Mouse (Mus musculus): ENCODE measurements around the gene Mrpl12.
A peak's percentile ranks its signal among the peaks of the same experiment; 100 is the strongest.
"Not testable (repeated sequence)": the region's sequence is repeated elsewhere in the genome, so short reads cannot be mapped to it uniquely, and the experiment has no call there.

The Mrpl12 gene

GRCm38 (mm10) chr11:120510375-120511030 is 26.1 kb downstream of the Mrpl12 start:
- no peak for DNase-seq

- peak; percentile 66 to 68 for DNase-seq
Observed at GRCm38 (mm10) chr11:120512790-120513453, 28.5 kb downstream of the Mrpl12 start.

- DNase-seq, result not testable (repeated sequence)
Observed at GRCm38 (mm10) chr11:120514262-120514661, 29.8 kb downstream of the Mrpl12 start.

GRCm38 (mm10) chr11:120515611-120516010 is 31.2 kb downstream of the Mrpl12 start:
- peak; percentile 92 to 96 for DNase-seq

GRCm38 (mm10) chr11:120517147-120517546 is 32.7 kb downstream of the Mrpl12 start:
- no peak for DNase-seq

- DNase-seq, result no peak
Observed at GRCm38 (mm10) chr11:120518027-120518426, 33.6 kb downstream of the Mrpl12 start.

- no peak for DNase-seq
Observed at GRCm38 (mm10) chr11:120518558-120518957, 34.1 kb downstream of the Mrpl12 start.

GRCm38 (mm10) chr11:120519738-120520137 is 35.3 kb downstream of the Mrpl12 start:
- peak in 1 of 2 experiments; percentile 29 for DNase-seq

GRCm38 (mm10) chr11:120520498-120520897 is 36.1 kb downstream of the Mrpl12 start:
- DNase-seq, result no peak

GRCm38 (mm10) chr11:120520967-120521540 is 36.6 kb downstream of the Mrpl12 start:
- DNase-seq, result peak; percentile 81 to 86

- no peak for DNase-seq
Observed at GRCm38 (mm10) chr11:120522581-120522980, 38.2 kb downstream of the Mrpl12 start.

- no peak for DNase-seq
Observed at GRCm38 (mm10) chr11:120525959-120526358, 41.5 kb downstream of the Mrpl12 start.

GRCm38 (mm10) chr11:120527690-120528354 is 43.4 kb downstream of the Mrpl12 start:
- no peak for DNase-seq

- DNase-seq, result no peak
Observed at GRCm38 (mm10) chr11:120528903-120529302, 44.5 kb downstream of the Mrpl12 start.

GRCm38 (mm10) chr11:120530085-120530964 is 45.9 kb downstream of the Mrpl12 start, which contains the start of gene Gcgr:
Gene Gcgr (plus strand): TSS chr11:120530699.
- no peak for DNase-seq

GRCm38 (mm10) chr11:120531646-120532045 is 47.2 kb downstream of the Mrpl12 start:
- no peak for DNase-seq

- DNase-seq, result no peak
Observed at GRCm38 (mm10) chr11:120534093-120534492, 49.7 kb downstream of the Mrpl12 start.

- no peak for DNase-seq
Observed at GRCm38 (mm10) chr11:120535145-120535544, 50.7 kb downstream of the Mrpl12 start.

- DNase-seq, result no peak
Observed at GRCm38 (mm10) chr11:120535804-120536203, 51.4 kb downstream of the Mrpl12 start.

- DNase-seq, result peak; percentile 83 to 86
Observed at GRCm38 (mm10) chr11:120538485-120538884, 54.1 kb downstream of the Mrpl12 start.

Measured in cerebellum, postnatal 36 days (tissue).